Mouse (Mus musculus) ovary, adult 18-20 months (tissue): ENCODE results near the gene Ccr6.
"Not testable (repeated sequence)": the region's sequence is repeated elsewhere in the genome, so short reads cannot be mapped to it uniquely, and the experiment has no call there.

Experiments
- DNase-seq: peaks from one replicate; pipeline ENCODE4 v3.0.0; 2022; ENCODE audit warnings: low spot score, mixed read lengths

Gene Ccr6

GRCm38 (mm10) chr17:8235743-8236142 is at the start of gene Ccr6:
TSS of gene Ccr6 (plus strand) at chr17:8236043.
- no peak for DNase-seq

- no peak for DNase-seq
These were observed 42.2 kb upstream of the Ccr6 start for GRCm38 (mm10) chr17:8193678-8194077.

GRCm38 (mm10) chr17:8195685-8196376 is 40.0 kb upstream of the Ccr6 start:
- no peak for DNase-seq

- no peak for DNase-seq
These were observed 38.2 kb upstream of the Ccr6 start for GRCm38 (mm10) chr17:8197652-8198051.

- DNase-seq = no peak
These were observed 36.5 kb upstream of the Ccr6 start for GRCm38 (mm10) chr17:8199067-8199935.

GRCm38 (mm10) chr17:8199936-8200330 is 35.9 kb upstream of the Ccr6 start:
- no peak for DNase-seq

- no peak for DNase-seq
These were observed 32.4 kb upstream of the Ccr6 start for GRCm38 (mm10) chr17:8203487-8203886.

- not testable (repeated sequence) for DNase-seq
These were observed 30.6 kb upstream of the Ccr6 start for GRCm38 (mm10) chr17:8205221-8205631.

- DNase-seq = no peak
These were observed 29.2 kb upstream of the Ccr6 start for GRCm38 (mm10) chr17:8206691-8207090.

- no peak for DNase-seq
These were observed 26.1 kb upstream of the Ccr6 start for GRCm38 (mm10) chr17:8209696-8210095.

GRCm38 (mm10) chr17:8210170-8210569 is 25.7 kb upstream of the Ccr6 start:
- DNase-seq = no peak

- no peak for DNase-seq
These were observed 25.2 kb upstream of the Ccr6 start for GRCm38 (mm10) chr17:8210675-8211074.

GRCm38 (mm10) chr17:8211399-8211798 is 24.4 kb upstream of the Ccr6 start:
- DNase-seq = no peak

- no peak for DNase-seq
These were observed 21.5 kb upstream of the Ccr6 start for GRCm38 (mm10) chr17:8214369-8214768.

- DNase-seq = no peak
These were observed 20.7 kb upstream of the Ccr6 start for GRCm38 (mm10) chr17:8215016-8215745.

- no peak for DNase-seq
These were observed 12.6 kb upstream of the Ccr6 start for GRCm38 (mm10) chr17:8223225-8223624.

- no peak for DNase-seq
These were observed 11.8 kb upstream of the Ccr6 start for GRCm38 (mm10) chr17:8224072-8224471.

- no peak for DNase-seq
These were observed 10.7 kb upstream of the Ccr6 start for GRCm38 (mm10) chr17:8225166-8225565.

GRCm38 (mm10) chr17:8225746-8226145 is 10.1 kb upstream of the Ccr6 start:
- no peak for DNase-seq

GRCm38 (mm10) chr17:8228622-8229021 is 7.2 kb upstream of the Ccr6 start:
- DNase-seq = no peak

- DNase-seq = no peak
These were observed 6.2 kb upstream of the Ccr6 start for GRCm38 (mm10) chr17:8229607-8230006.

GRCm38 (mm10) chr17:8232089-8232488 is 3.8 kb upstream of the Ccr6 start:
- no peak for DNase-seq
